Mouse (Mus musculus): Measurements from ENCODE around the gene Olfr373.

DNA sequence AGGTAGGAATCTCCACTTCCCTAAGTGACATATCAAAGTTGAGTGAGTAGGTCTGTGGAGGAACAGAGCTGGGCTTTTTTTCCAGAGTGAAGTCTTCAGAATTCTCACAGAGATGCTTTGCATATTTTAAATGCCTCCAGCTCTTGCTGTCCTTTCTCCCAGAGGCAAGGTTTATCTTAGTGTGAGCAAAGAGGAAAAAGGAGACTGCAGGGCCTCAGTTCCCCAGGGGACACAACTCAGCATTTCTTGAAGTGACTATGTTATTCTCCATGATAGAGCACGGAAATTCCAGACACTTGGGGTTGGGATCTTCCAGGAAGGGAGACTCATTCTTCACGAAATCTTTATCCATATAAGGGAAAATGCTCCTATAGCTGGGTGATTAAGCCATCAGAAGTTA is 64.3 kb downstream of the Olfr373 start:
- TF ChIP-seq CTCF (conservative IDR thresholded peaks at IDR 0.05; ENCODE audit: insufficient read depth, insufficient read length, low read depth, low read length) (no peak), POLR2A (IDR thresholded peaks at IDR 0.05; ENCODE audit: low read depth, low read length) (no peak)

Measured in kidney, adult 2 months (tissue).